Mouse (Mus musculus): ENCODE results near the gene Mrgprh. TPM values are rescaled to one million over a fixed set of nuclear protein-coding genes. Genes with fewer than 3 reads are reported as not detected.

Gene Mrgprh
- 0.24 TPM in 1 of 2 replicates, not detected in the other for polyA plus RNA-seq (2012; rRNA removed)

- Histone ChIP-seq H3K36me3 (ENCODE audit: control insufficient read depth, insufficient read depth, low read length) (no peaks in the 10 kb centered on the region), H3K27ac (ENCODE audit: control insufficient read depth, insufficient read depth, low read length) (no peak within 1 kb of the TSS), H3K27me3 (ENCODE audit: control insufficient read depth, insufficient read depth, low read length) (no peaks in the 10 kb centered on the region), H3K4me3 (ENCODE audit: control insufficient read depth, insufficient read depth, low read length) (no peak within 1 kb of the TSS), H3K4me1 (replicated peaks; ENCODE audit: control insufficient read depth, insufficient read depth, low read length) (peaks cover 9% of the 10 kb centered on the region)
- 75% methylated on average over 5 of the region's 5 CpGs for WGBS
- DNase-seq, result no peak
- TF ChIP-seq POLR2A (IDR thresholded peaks at IDR 0.05; ENCODE audit: control insufficient read depth, extremely low read depth, insufficient read depth, low read length, poor library complexity) (no peak), CTCF (IDR thresholded peaks at IDR 0.05; ENCODE audit: borderline replicate concordance, control insufficient read depth, extremely low read depth, insufficient read depth, low read length, poor library complexity) (no peak)
Observed at GRCm38 (mm10) chr17:12875734-12876133, at the start of gene Mrgprh. Gene Mrgprh, plus strand, starts transcription at chr17:12876034.

DNA sequence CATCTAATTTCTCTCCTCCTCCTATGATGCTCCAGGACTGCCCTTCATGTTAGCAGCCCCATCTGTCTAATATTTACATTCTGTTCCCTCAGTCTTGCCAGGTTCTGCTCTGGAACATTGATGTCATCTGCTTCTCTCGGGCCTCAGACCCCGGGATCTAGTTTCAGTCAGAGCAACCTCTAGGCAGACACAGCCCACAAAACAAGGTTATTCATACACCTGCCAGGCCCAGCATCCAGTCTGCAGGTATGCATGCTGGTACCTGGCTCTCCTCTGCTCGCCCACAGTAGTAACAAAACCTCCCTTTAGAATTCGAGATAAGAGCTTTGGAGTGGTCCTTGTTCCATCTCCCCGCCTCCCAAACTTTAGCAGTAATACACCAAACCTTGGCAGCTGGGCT, 45.5 kb upstream of the Mrgprh start:
- no peak for DNase-seq
- H3K4me3 ChIP-seq (ENCODE audit: control insufficient read depth, insufficient read depth, low read length), result no peak overlapping the region
- no peak overlapping the region for H3K27ac ChIP-seq (ENCODE audit: control insufficient read depth, insufficient read depth, low read length)
- no peaks in the 10 kb centered on the region for H3K27me3 ChIP-seq (ENCODE audit: control insufficient read depth, insufficient read depth, low read length)
- TF ChIP-seq CTCF (IDR thresholded peaks at IDR 0.05; ENCODE audit: borderline replicate concordance, control insufficient read depth, extremely low read depth, insufficient read depth, low read length, poor library complexity) (no peak), POLR2A (IDR thresholded peaks at IDR 0.05; ENCODE audit: control insufficient read depth, extremely low read depth, insufficient read depth, low read length, poor library complexity) (no peak)
- no peaks in the 10 kb centered on the region for H3K36me3 ChIP-seq (ENCODE audit: control insufficient read depth, insufficient read depth, low read length)
- 95% methylated on average over 5 of the region's 5 CpGs for WGBS
- no peaks in the 10 kb centered on the region for H3K4me1 ChIP-seq (replicated peaks; ENCODE audit: control insufficient read depth, insufficient read depth, low read length)

GRCm38 (mm10) chr17:12832231-12832630, 43.6 kb upstream of the Mrgprh start:
- TF ChIP-seq CTCF (IDR thresholded peaks at IDR 0.05; ENCODE audit: borderline replicate concordance, control insufficient read depth, extremely low read depth, insufficient read depth, low read length, poor library complexity) (no peak), POLR2A (IDR thresholded peaks at IDR 0.05; ENCODE audit: control insufficient read depth, extremely low read depth, insufficient read depth, low read length, poor library complexity) (no peak)
- Histone ChIP-seq H3K27me3 (ENCODE audit: control insufficient read depth, insufficient read depth, low read length) (no peaks in the 10 kb centered on the region), H3K4me1 (replicated peaks; ENCODE audit: control insufficient read depth, insufficient read depth, low read length) (no peaks in the 10 kb centered on the region), H3K36me3 (ENCODE audit: control insufficient read depth, insufficient read depth, low read length) (no peaks in the 10 kb centered on the region), H3K4me3 (ENCODE audit: control insufficient read depth, insufficient read depth, low read length) (no peak overlapping the region), H3K27ac (ENCODE audit: control insufficient read depth, insufficient read depth, low read length) (no peak overlapping the region)
- DNase-seq, result no peak
- WGBS, result 90% methylated on average over 3 of the region's 3 CpGs

DNA sequence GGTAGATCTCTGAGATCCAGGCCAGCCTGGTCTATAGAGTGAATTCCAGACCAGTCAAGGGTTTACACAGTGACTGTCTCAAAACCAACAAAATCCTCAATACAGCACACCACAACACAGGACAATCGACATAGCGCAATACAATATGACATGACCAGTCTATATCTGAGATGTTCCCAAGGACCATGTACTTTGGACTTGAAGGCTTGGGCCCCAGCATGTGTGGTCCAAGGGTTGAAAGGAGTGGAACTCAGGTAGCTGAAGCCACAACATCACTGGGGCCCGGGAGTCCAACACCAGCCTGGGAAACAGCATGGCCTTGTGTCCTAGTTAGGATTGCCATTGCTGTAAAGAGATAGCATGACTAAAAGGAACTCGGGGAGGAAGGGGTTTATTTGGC, 43.2 kb upstream of the Mrgprh start:
- no peak for DNase-seq
- Histone ChIP-seq H3K27me3 (ENCODE audit: control insufficient read depth, insufficient read depth, low read length) (no peaks in the 10 kb centered on the region), H3K4me3 (ENCODE audit: control insufficient read depth, insufficient read depth, low read length) (no peak overlapping the region), H3K4me1 (replicated peaks; ENCODE audit: control insufficient read depth, insufficient read depth, low read length) (no peaks in the 10 kb centered on the region), H3K27ac (ENCODE audit: control insufficient read depth, insufficient read depth, low read length) (no peak overlapping the region), H3K36me3 (ENCODE audit: control insufficient read depth, insufficient read depth, low read length) (no peaks in the 10 kb centered on the region)
- 94% methylated on average over 4 of the region's 4 CpGs for WGBS
- no peak for TF ChIP-seq CTCF (IDR thresholded peaks at IDR 0.05; ENCODE audit: borderline replicate concordance, control insufficient read depth, extremely low read depth, insufficient read depth, low read length, poor library complexity)
- TF ChIP-seq POLR2A (IDR thresholded peaks at IDR 0.05; ENCODE audit: control insufficient read depth, extremely low read depth, insufficient read depth, low read length, poor library complexity), result no peak

- WGBS, result 90% methylated on average over 3 of the region's 3 CpGs
- DNase-seq, result no peak
- no peak for TF ChIP-seq POLR2A (IDR thresholded peaks at IDR 0.05; ENCODE audit: control insufficient read depth, extremely low read depth, insufficient read depth, low read length, poor library complexity)
- TF ChIP-seq CTCF (IDR thresholded peaks at IDR 0.05; ENCODE audit: borderline replicate concordance, control insufficient read depth, extremely low read depth, insufficient read depth, low read length, poor library complexity), result no peak
Observed at GRCm38 (mm10) chr17:12834317-12834716, 41.5 kb upstream of the Mrgprh start.

GRCm38 (mm10) chr17:12834826-12835225, 41.0 kb upstream of the Mrgprh start:
- DNase-seq, result no peak
- Histone ChIP-seq H3K27me3 (ENCODE audit: control insufficient read depth, insufficient read depth, low read length) (no peaks in the 10 kb centered on the region), H3K4me1 (replicated peaks; ENCODE audit: control insufficient read depth, insufficient read depth, low read length) (no peaks in the 10 kb centered on the region), H3K27ac (ENCODE audit: control insufficient read depth, insufficient read depth, low read length) (no peak overlapping the region), H3K4me3 (ENCODE audit: control insufficient read depth, insufficient read depth, low read length) (no peak overlapping the region), H3K36me3 (ENCODE audit: control insufficient read depth, insufficient read depth, low read length) (no peaks in the 10 kb centered on the region)
- TF ChIP-seq POLR2A (IDR thresholded peaks at IDR 0.05; ENCODE audit: control insufficient read depth, extremely low read depth, insufficient read depth, low read length, poor library complexity) (no peak), CTCF (IDR thresholded peaks at IDR 0.05; ENCODE audit: borderline replicate concordance, control insufficient read depth, extremely low read depth, insufficient read depth, low read length, poor library complexity) (no peak)
- WGBS, result 74% methylated on average over 3 of the region's 3 CpGs

More at GRCm38 (mm10) chr17:12834317-12834716, 41.5 kb upstream of the Mrgprh start:
- Histone ChIP-seq H3K27ac (ENCODE audit: control insufficient read depth, insufficient read depth, low read length) (no peak overlapping the region), H3K36me3 (ENCODE audit: control insufficient read depth, insufficient read depth, low read length) (no peaks in the 10 kb centered on the region), H3K27me3 (ENCODE audit: control insufficient read depth, insufficient read depth, low read length) (no peaks in the 10 kb centered on the region), H3K4me1 (replicated peaks; ENCODE audit: control insufficient read depth, insufficient read depth, low read length) (no peaks in the 10 kb centered on the region), H3K4me3 (ENCODE audit: control insufficient read depth, insufficient read depth, low read length) (no peak overlapping the region)

DNA sequence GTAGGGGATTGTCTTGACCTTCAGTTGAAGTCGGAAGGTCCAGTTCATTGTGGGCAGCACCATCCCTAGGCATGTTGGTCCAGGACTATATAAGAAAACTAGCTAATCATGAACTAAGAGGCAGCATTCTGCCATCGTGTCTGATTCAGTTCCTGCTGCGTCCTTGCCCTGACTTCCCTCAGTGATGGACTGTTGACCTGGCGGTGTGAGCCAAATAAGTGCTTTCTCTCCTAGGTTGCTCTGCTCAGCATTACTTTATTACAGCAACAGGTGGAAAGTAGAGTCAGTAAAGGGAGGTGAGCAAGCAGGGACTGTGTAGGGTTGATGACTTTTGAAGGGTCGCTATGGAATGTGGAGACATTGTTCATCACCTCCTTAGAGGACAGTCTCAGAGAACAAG, 40.1 kb upstream of the Mrgprh start:
- H3K27me3 ChIP-seq (ENCODE audit: control insufficient read depth, insufficient read depth, low read length), result no peaks in the 10 kb centered on the region
- H3K4me3 ChIP-seq (ENCODE audit: control insufficient read depth, insufficient read depth, low read length), result no peak overlapping the region
- no peaks in the 10 kb centered on the region for H3K4me1 ChIP-seq (replicated peaks; ENCODE audit: control insufficient read depth, insufficient read depth, low read length)
- no peak overlapping the region for H3K27ac ChIP-seq (ENCODE audit: control insufficient read depth, insufficient read depth, low read length)
- no peak for DNase-seq
- H3K36me3 ChIP-seq (ENCODE audit: control insufficient read depth, insufficient read depth, low read length), result no peaks in the 10 kb centered on the region
- WGBS, result 95% methylated on average over 5 of the region's 5 CpGs
- TF ChIP-seq CTCF (IDR thresholded peaks at IDR 0.05; ENCODE audit: borderline replicate concordance, control insufficient read depth, extremely low read depth, insufficient read depth, low read length, poor library complexity), result no peak
- TF ChIP-seq POLR2A (IDR thresholded peaks at IDR 0.05; ENCODE audit: control insufficient read depth, extremely low read depth, insufficient read depth, low read length, poor library complexity), result no peak
